10 mouse cellular contexts compared by ENCODE assay signal in the genomic region with DNA sequence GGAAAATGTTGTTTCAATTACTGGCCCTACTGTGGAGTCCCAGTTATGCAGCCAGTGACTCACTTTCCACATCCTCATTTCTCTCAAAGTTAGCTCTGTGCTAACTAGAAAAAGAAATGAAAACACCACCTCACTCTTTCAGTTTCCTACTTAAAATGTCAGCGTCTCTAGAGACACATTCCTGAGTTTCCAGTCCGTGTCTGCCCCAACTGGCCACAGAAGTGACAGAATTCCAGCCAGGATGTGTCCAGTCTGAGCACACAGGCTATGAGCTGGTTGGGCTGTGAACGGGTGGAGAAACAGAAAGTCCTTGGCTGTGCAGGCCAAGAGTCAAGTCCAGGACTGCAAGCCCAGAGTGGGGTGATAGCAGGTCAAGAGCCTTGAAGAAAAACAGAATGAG. TPM values are rescaled to one million over a fixed set of nuclear protein-coding genes. Genes with fewer than 3 reads are reported as not detected.
DNase-seq lines count a peak whose midpoint lies in the region; ATAC-seq lines count a peak whose summit lies in the region.
"Had no signal": no experiment of that assay in that cellular context is flagged by ENCODE, and none has a peak within 500 bp of the region (broad histone marks: within the 10 kb centered on the region; RNA-seq: fewer than 3 reads in every experiment).

No protein-coding gene starts in this region.

- H3K27ac ChIP-seq in liver, embryonic 12.5 days = peak overlapping the region; percentile 82
- peak overlapping the region; percentile 65 for H3K27ac ChIP-seq in brown adipose tissue, adult 24 weeks (replicated peaks; ENCODE audit: low read depth, low read length)
- peak overlapping the region; percentile 54 for H3K27ac ChIP-seq in heart, embryonic 15.5 days
- no peak overlapping the region for H3K27ac ChIP-seq in forebrain, embryonic 13.5 days
- no peak overlapping the region for H3K27ac ChIP-seq in midbrain, embryonic 15.5 days

- H3K4me1 ChIP-seq in liver, embryonic 12.5 days = peaks cover 98% of the 10 kb centered on the region
- H3K4me1 ChIP-seq in brown adipose tissue, adult 24 weeks (ENCODE audit: control insufficient read depth, insufficient read depth, insufficient read length, low read length) = peaks cover 8% of the 10 kb centered on the region
- peaks cover 3% of the 10 kb centered on the region; the same call in 1 of the 2 replicates for H3K4me1 ChIP-seq in heart, embryonic 15.5 days (replicated peaks)
- no peaks in the 10 kb centered on the region for H3K4me1 ChIP-seq in forebrain, embryonic 13.5 days
- H3K4me1 ChIP-seq in midbrain, embryonic 15.5 days = no peaks in the 10 kb centered on the region

- H3K36me3 ChIP-seq in liver, embryonic 12.5 days = 0 out of 2 replicates have a peak, but pooled peaks cover 2% of the 10 kb centered on the region
- no peaks in the 10 kb centered on the region for H3K36me3 ChIP-seq in heart, embryonic 15.5 days
- H3K36me3 ChIP-seq in forebrain, embryonic 13.5 days (ENCODE audit: poor library complexity, severe bottlenecking) = no peaks in the 10 kb centered on the region
- no peaks in the 10 kb centered on the region for H3K36me3 ChIP-seq in midbrain, embryonic 15.5 days (replicated peaks)

- no peak overlapping the region for H3K4me2 ChIP-seq in liver, embryonic 12.5 days
- H3K4me2 ChIP-seq in heart, embryonic 15.5 days = no peak overlapping the region
- H3K4me2 ChIP-seq in forebrain, embryonic 13.5 days = no peak overlapping the region
- no peak overlapping the region for H3K4me2 ChIP-seq in midbrain, embryonic 15.5 days

- no peaks in the 10 kb centered on the region for H3K9me3 ChIP-seq in liver, embryonic 12.5 days (replicated peaks)
- no peaks in the 10 kb centered on the region for H3K9me3 ChIP-seq in heart, embryonic 15.5 days (replicated peaks)
- H3K9me3 ChIP-seq in forebrain, embryonic 13.5 days (replicated peaks) = no peaks in the 10 kb centered on the region
- H3K9me3 ChIP-seq in midbrain, embryonic 15.5 days = no peaks in the 10 kb centered on the region

- no peak overlapping the region for H3K4me3 ChIP-seq in liver, embryonic 12.5 days
- H3K4me3 ChIP-seq in brown adipose tissue, adult 24 weeks (ENCODE audit: insufficient read depth, low read depth, low read length) = no peak overlapping the region
- no peak overlapping the region for H3K4me3 ChIP-seq in heart, embryonic 15.5 days
- H3K4me3 ChIP-seq in forebrain, embryonic 13.5 days = no peak overlapping the region
- H3K4me3 ChIP-seq in midbrain, embryonic 15.5 days = no peak overlapping the region

- DNase-seq in liver = no peak
- DNase-seq in lung, postnatal 4 days = peak; percentile 33 to 63
- DNase-seq in right cerebral cortex, postnatal 36 days (ENCODE audit: low spot score in 2 of 2) = no peak
- DNase-seq: cerebellum, adult 8-10 months; layer of hippocampus, postnatal 36 days had no signal

- H3K27me3 ChIP-seq in liver, embryonic 12.5 days (replicated peaks) = no peaks in the 10 kb centered on the region
- H3K27me3 ChIP-seq in heart, embryonic 15.5 days = no peaks in the 10 kb centered on the region
- H3K27me3 ChIP-seq in forebrain, embryonic 13.5 days = no peaks in the 10 kb centered on the region
- no peaks in the 10 kb centered on the region for H3K27me3 ChIP-seq in midbrain, embryonic 15.5 days (replicated peaks)

- 0 out of 2 replicates have a peak overlapping the region, but pooled peaks have one; percentile 14 for H3K9ac ChIP-seq in liver, embryonic 12.5 days
- H3K9ac ChIP-seq in heart, embryonic 15.5 days = no peak overlapping the region
- H3K9ac ChIP-seq in forebrain, embryonic 13.5 days = no peak overlapping the region
- no peak overlapping the region for H3K9ac ChIP-seq in midbrain, embryonic 15.5 days

- 66% methylated on average over 3 of the region's 3 CpGs for WGBS in liver, embryonic 12.5 days (ENCODE audit: insufficient replicate concordance)
- WGBS in heart, embryonic 15.5 days = 11% methylated on average over 3 of the region's 3 CpGs
- WGBS in forebrain, embryonic 13.5 days = 83% methylated on average over 3 of the region's 3 CpGs
- 76% methylated on average over 3 of the region's 3 CpGs for WGBS in midbrain, embryonic 15.5 days

- no peak for ATAC-seq in liver, embryonic 12.5 days
- no peak for ATAC-seq in heart, embryonic 15.5 days (replicated peaks; ENCODE audit: insufficient number of reproducible peaks, insufficient read depth, low FRiP score, low read depth)
- ATAC-seq in forebrain, embryonic 13.5 days = no peak
- ATAC-seq in midbrain, embryonic 15.5 days (replicated peaks) = no peak

RNA-seq across cellular contexts. Expression of gene Dok1, which starts 16.1 kb away (rescaled TPM):
- polyA plus RNA-seq in liver, embryonic 12.5 days (2016; fragmentation: Nextera tagmentation; extraction: Ambion mirVana) = 22.2 and 22.6 TPM in 2 replicates
- 1.3 and 1.5 TPM in 2 replicates for polyA plus RNA-seq in brown adipose tissue, adult 24 weeks (2012; ENCODE audit: insufficient read depth, insufficient read length, missing spikeins)
- polyA plus RNA-seq in heart, embryonic 15.5 days (2015; fragmentation: Nextera tagmentation; extraction: Ambion mirVana) = 7.1 and 10.8 TPM in 2 replicates
- polyA plus RNA-seq in forebrain, embryonic 13.5 days (2015; fragmentation: Nextera tagmentation; extraction: Ambion mirVana) = 2.8 and 3.8 TPM in 2 replicates
- 2.3 TPM in 2 replicates for polyA plus RNA-seq in midbrain, embryonic 15.5 days (2015; fragmentation: Nextera tagmentation; extraction: Ambion mirVana)

RNA-seq across cellular contexts. Expression of gene Loxl3, which starts 16.8 kb away (rescaled TPM):
- polyA plus RNA-seq in liver, embryonic 12.5 days (2016; fragmentation: Nextera tagmentation; extraction: Ambion mirVana) = 3.1 and 3.2 TPM in 2 replicates
- polyA plus RNA-seq in brown adipose tissue, adult 24 weeks (2012; ENCODE audit: insufficient read depth, insufficient read length, missing spikeins) = 0.63 and 1.6 TPM in 2 replicates
- polyA plus RNA-seq in heart, embryonic 15.5 days (2015; fragmentation: Nextera tagmentation; extraction: Ambion mirVana) = 7.5 and 11.9 TPM in 2 replicates
- polyA plus RNA-seq in forebrain, embryonic 13.5 days (2015; fragmentation: Nextera tagmentation; extraction: Ambion mirVana) = 5.4 and 6.2 TPM in 2 replicates
- polyA plus RNA-seq in midbrain, embryonic 15.5 days (2015; fragmentation: Nextera tagmentation; extraction: Ambion mirVana) = 6.8 and 7.6 TPM in 2 replicates

RNA-seq across cellular contexts. Expression of gene Aup1, which starts 37.1 kb away (rescaled TPM):
- polyA plus RNA-seq in liver, embryonic 12.5 days (2016; fragmentation: Nextera tagmentation; extraction: Ambion mirVana) = 215 and 233 TPM in 2 replicates
- polyA plus RNA-seq in brown adipose tissue, adult 24 weeks (2012; ENCODE audit: insufficient read depth, insufficient read length, missing spikeins) = 78.0 and 97.2 TPM in 2 replicates
- polyA plus RNA-seq in heart, embryonic 15.5 days (2015; fragmentation: Nextera tagmentation; extraction: Ambion mirVana) = 110 and 136 TPM in 2 replicates
- polyA plus RNA-seq in forebrain, embryonic 13.5 days (2015; fragmentation: Nextera tagmentation; extraction: Ambion mirVana) = 144 and 154 TPM in 2 replicates
- 182 and 198 TPM in 2 replicates for polyA plus RNA-seq in midbrain, embryonic 15.5 days (2015; fragmentation: Nextera tagmentation; extraction: Ambion mirVana)

RNA-seq across cellular contexts. Expression of gene Htra2, which starts 37.9 kb away (rescaled TPM):
- 147 and 154 TPM in 2 replicates for polyA plus RNA-seq in liver, embryonic 12.5 days (2016; fragmentation: Nextera tagmentation; extraction: Ambion mirVana)
- 42.8 and 48.9 TPM in 2 replicates for polyA plus RNA-seq in brown adipose tissue, adult 24 weeks (2012; ENCODE audit: insufficient read depth, insufficient read length, missing spikeins)
- 71.2 and 83.4 TPM in 2 replicates for polyA plus RNA-seq in heart, embryonic 15.5 days (2015; fragmentation: Nextera tagmentation; extraction: Ambion mirVana)
- polyA plus RNA-seq in forebrain, embryonic 13.5 days (2015; fragmentation: Nextera tagmentation; extraction: Ambion mirVana) = 60.6 and 65.8 TPM in 2 replicates
- 79.0 and 81.2 TPM in 2 replicates for polyA plus RNA-seq in midbrain, embryonic 15.5 days (2015; fragmentation: Nextera tagmentation; extraction: Ambion mirVana)

RNA-seq across cellular contexts. Expression of gene Dqx1, which starts 40.5 kb away (rescaled TPM):
- polyA plus RNA-seq in liver, embryonic 12.5 days (2016; fragmentation: Nextera tagmentation; extraction: Ambion mirVana) = 5.0 and 5.4 TPM in 2 replicates
- polyA plus RNA-seq in brown adipose tissue, adult 24 weeks (2012; ENCODE audit: insufficient read depth, insufficient read length, missing spikeins) = 0.79 TPM in 1 of 2 replicates, not detected in the other
- polyA plus RNA-seq in heart, embryonic 15.5 days (2015; fragmentation: Nextera tagmentation; extraction: Ambion mirVana) = 0.28 and 1.1 TPM in 2 replicates
- 0.53 and 0.59 TPM in 2 replicates for polyA plus RNA-seq in forebrain, embryonic 13.5 days (2015; fragmentation: Nextera tagmentation; extraction: Ambion mirVana)
- polyA plus RNA-seq in midbrain, embryonic 15.5 days (2015; fragmentation: Nextera tagmentation; extraction: Ambion mirVana) = 0.51 and 0.75 TPM in 2 replicates

Comparison
In these comparisons a context has a peak if more than half of its experiments do, and no peak if none do; other contexts are left out.
1. H3K27ac ChIP-seq: peak in liver, embryonic 12.5 days (single experiment), brown adipose tissue, adult 24 weeks (single experiment) and heart, embryonic 15.5 days (single experiment); none in forebrain, embryonic 13.5 days (single experiment) and midbrain, embryonic 15.5 days (single experiment).
2. DNase-seq: peak in lung, postnatal 4 days (2 of 2); none in liver (single experiment) and right cerebral cortex, postnatal 36 days (0 of 2).